Mouse (Mus musculus) kidney, postnatal 14 days (tissue): Measurements from ENCODE around the gene Krtap5-5.
"Not testable (repeated sequence)": the region's sequence is repeated elsewhere in the genome, so short reads cannot be mapped to it uniquely, and the experiment has no call there.

ENCODE experiments used
- DNase-seq: peaks from one replicate; pipeline ENCODE4 v3.0.0; 2022; ENCODE audit warnings: mixed read lengths

Krtap5-5 gene

GRCm38 (mm10) chr7:142229871-142230270 is at the start of gene Krtap5-5:
Gene Krtap5-5 (minus strand): TSS chr7:142229971.
- not testable (repeated sequence) for DNase-seq

GRCm38 (mm10) chr7:142279291-142279690 is 49.5 kb upstream of the Krtap5-5 start:
- DNase-seq, result not testable (repeated sequence)

GRCm38 (mm10) chr7:142278183-142278582 is 48.4 kb upstream of the Krtap5-5 start:
- DNase-seq, result peak; percentile 71

GRCm38 (mm10) chr7:142274263-142274662 is 44.5 kb upstream of the Krtap5-5 start, which contains the start of gene Gm4559:
Gene Gm4559 (minus strand): TSS chr7:142274363.
- not testable (repeated sequence) for DNase-seq

GRCm38 (mm10) chr7:142258254-142258653 is 28.5 kb upstream of the Krtap5-5 start, which contains the start of gene Gm2431:
Gene Gm2431 (minus strand): TSS chr7:142258354.
- not testable (repeated sequence) for DNase-seq

GRCm38 (mm10) chr7:142255517-142255916 is 25.7 kb upstream of the Krtap5-5 start:
- DNase-seq, result peak; percentile 29

- peak; percentile 33 for DNase-seq
These were observed 20.1 kb upstream of the Krtap5-5 start for GRCm38 (mm10) chr7:142249824-142250223.

GRCm38 (mm10) chr7:142240978-142241377 is 11.2 kb upstream of the Krtap5-5 start, which contains the start of gene Gm40460:
Gene Gm40460 (minus strand): TSS chr7:142241078.
- DNase-seq, result no peak

GRCm38 (mm10) chr7:142231540-142231939 is 1.8 kb upstream of the Krtap5-5 start:
- DNase-seq, result no peak

- DNase-seq, result no peak
These were observed 5.3 kb downstream of the Krtap5-5 start for GRCm38 (mm10) chr7:142224518-142224917.

- DNase-seq, result not testable (repeated sequence)
These were observed 17.6 kb downstream of the Krtap5-5 start for GRCm38 (mm10) chr7:142212136-142212535.

- no peak for DNase-seq
These were observed 18.2 kb downstream of the Krtap5-5 start, which contains the start of gene Gm7579 for GRCm38 (mm10) chr7:142211559-142211958. Gene Gm7579 (plus strand): TSS chr7:142211859.

- not testable (repeated sequence) for DNase-seq
These were observed 22.9 kb downstream of the Krtap5-5 start for GRCm38 (mm10) chr7:142206891-142207290.

GRCm38 (mm10) chr7:142205488-142205887 is 24.3 kb downstream of the Krtap5-5 start:
- no peak for DNase-seq

GRCm38 (mm10) chr7:142201064-142201463 is 28.7 kb downstream of the Krtap5-5 start, which contains the start of gene Krtap5-3:
Gene Krtap5-3 (plus strand): TSS chr7:142201364.
- no peak for DNase-seq

- no peak for DNase-seq
These were observed 31.0 kb downstream of the Krtap5-5 start for GRCm38 (mm10) chr7:142198748-142199147.

- no peak for DNase-seq
These were observed 39.5 kb downstream of the Krtap5-5 start, which contains the start of gene Gm10153 for GRCm38 (mm10) chr7:142190289-142190688. Gene Gm10153 (minus strand): TSS chr7:142190389.

GRCm38 (mm10) chr7:142188156-142188555 is 41.6 kb downstream of the Krtap5-5 start:
- no peak for DNase-seq

GRCm38 (mm10) chr7:142181021-142181420 is 48.8 kb downstream of the Krtap5-5 start:
- DNase-seq, result no peak
